Mouse (Mus musculus): ENCODE data around the gene Ass1.
A peak's percentile ranks its signal among the peaks of the same experiment; 100 is the strongest.

Ass1 gene

DNA sequence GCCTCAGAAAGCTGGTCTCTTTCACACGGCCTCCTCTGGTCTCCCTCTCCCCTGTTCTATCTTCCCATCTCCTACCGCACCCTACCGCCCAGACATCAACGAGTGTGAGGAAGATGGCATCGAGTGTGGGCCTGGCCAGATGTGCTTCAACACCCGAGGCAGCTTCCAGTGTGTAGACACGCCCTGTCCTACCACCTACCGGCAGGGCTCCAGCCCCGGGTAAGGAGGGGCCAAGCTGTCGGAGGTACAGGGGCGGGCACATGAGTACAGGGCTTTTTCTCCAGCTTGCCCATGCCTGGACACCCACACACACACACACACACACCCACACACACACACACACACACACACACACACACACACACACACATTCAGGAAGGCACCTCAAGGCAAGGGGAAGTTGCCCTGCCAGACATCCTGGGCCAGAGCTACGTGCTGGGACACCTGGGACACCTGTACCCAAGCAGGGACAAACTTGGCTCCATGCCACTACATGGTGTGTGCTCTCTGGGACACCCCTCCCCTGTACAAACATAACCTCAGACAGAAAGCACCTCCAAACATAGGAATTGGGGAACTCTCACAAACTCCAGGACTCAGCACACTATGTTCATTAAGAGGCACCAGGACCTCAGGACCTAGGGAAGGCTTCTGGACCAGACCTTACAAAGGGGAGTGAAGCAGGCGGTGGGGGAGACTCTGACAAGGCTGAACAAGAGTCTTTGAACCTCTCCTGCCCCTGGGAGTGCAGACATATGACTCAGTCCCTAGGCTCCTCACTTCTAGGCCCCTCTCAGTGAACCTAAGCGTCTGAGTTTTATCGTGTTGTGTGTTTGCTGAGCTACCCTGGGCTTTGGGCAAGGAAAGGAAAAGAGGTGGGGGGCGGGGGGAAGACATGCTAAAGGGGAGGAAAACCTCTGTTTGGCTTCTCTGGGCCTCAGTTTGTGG, 10.7 kb upstream of the Ass1 start:
- no peak for DNase-seq

DNA sequence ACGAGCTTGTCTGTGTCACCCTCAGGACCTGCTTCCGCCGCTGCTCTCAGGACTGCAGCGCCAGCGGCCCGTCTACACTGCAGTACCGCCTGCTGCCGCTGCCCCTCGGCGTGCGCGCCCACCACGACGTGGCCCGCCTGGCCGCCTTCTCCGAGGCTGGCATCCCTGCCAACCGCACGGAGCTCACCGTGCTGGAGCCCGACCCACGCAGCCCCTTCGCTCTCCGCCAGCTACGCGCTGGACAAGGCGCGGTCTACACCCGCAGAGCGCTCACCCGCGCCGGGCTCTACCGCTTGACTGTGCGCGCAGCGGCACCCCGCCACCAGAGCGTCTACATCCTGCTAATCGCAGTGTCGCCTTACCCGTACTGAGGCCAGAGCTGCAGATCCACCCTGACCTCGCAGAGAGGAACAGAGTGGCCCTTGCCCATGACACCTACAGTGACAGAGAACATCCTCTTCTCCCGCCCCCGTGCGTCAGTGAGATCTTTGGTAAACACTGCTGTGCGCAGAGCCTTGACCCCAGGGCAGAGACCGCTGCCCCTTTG, 9.9 kb upstream of the Ass1 start:
- peak; percentile 79 for DNase-seq

DNA sequence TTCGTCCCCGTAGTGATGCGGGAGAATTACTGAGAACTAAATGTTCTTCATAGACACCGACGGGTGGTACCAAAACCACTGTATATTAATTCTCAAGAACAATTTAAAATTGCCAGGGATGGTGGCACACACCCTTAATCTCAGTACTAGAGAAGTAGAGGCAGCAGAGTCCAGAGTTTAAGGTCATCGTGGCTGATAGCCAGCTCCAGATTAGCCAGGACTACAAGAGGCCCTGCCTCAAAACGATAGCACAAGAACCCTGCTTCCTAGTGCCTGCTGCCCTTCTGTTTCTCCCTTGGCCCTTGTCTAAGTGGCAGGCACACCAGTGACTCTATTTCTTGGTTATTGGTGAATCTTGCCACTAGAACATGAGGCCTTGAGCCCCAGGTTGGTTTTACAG, 9.1 kb upstream of the Ass1 start:
- no peak for DNase-seq

DNA sequence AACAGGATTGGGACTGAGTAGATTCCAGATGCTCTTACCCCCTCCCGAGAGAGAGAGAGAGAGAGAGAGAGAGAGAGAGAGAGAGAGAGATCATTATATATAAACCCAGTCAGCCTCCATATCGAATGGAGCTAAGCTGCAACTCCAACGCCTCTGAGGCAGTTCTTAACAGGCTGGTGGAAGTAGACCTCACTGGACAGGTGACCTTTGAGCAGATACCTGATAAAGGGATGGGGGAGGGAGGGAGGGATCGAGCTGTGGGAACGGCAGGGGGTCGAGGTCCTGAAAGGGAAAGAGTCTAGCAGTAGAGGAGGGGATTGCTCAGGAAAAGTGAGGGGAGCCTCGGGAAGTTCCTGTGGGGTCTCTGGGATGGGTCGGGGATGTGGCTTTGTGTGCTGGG, 8.0 kb upstream of the Ass1 start:
- DNase-seq, result no peak

DNA sequence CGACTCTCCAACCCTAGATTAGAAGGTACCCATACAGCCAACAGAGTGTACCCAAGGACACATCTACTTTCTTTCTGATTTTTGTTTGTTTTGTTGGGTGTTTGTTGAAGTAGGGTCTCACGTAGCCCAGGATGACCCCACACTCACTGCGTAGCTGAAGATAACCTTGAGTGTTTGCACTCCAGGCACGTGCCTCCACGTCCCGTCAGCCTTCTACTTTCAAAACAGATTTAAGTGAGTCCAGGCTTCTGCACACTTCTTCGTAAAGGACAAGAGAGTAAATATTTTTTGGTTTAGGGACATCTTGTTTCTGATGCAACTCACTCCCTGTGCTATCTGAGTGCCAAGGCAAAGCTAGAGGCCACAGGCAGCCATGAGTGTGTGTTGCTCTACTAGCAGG, 6.8 kb upstream of the Ass1 start:
- no peak for DNase-seq

DNA sequence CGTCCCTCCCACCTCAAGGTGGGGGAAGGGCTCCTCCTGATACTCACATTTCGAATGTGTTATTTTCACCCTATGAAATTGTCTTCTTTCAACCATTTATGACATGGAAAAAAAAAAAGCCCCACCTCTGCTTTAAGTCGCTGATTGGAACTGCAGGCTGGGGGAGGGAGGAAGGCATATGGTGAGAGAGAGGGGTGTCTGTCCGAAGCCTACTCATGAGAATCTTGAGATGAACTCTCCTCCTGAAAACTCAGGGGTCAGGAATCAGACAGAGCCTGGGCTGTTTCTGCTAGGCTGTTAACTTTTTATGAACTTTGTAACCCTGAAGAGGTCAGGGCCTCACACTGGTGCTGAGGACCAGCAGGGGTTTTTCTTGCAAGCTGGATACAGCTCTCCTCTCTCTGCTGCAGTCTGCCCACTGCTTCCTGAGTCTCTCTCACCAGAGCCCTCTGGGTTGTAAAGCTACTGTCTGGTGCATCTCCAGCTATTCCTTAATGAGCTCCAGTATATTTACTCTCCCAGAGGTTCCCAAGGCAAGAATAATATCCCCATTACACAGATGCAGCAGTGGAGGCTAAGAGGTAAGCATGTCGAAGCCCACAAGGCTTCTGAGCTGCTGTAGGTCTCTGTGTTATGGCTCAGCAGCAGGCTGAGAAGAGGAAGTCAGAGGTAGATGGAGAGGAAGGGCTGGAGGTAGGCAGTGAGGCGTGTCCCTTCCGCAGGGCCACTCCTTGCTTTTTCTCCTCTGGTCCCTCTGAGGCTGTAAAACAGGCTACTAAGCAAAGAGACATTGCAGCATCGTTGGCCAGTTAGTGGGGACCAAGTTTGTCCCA, 6.1 kb upstream of the Ass1 start:
- DNase-seq, result no peak

DNA sequence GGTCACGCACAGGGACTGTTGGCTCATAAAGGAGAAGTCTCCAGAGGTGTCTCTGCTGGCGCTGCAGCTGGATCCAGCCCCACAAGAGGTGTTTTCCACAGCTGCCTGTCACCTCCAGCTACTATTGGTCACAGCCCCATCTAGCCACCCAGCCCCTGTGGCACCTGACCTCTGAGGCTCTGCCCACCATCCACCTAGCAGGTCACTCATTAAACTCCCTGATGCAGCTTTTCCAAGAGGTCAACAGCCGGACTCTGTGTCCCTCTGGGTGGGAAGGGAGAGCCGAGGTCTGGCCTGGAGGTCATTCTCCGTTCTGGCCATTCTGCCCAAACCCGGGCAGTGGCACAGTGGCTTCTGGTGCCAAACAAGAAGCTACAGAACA, 5.5 kb upstream of the Ass1 start:
- no peak for DNase-seq

DNA sequence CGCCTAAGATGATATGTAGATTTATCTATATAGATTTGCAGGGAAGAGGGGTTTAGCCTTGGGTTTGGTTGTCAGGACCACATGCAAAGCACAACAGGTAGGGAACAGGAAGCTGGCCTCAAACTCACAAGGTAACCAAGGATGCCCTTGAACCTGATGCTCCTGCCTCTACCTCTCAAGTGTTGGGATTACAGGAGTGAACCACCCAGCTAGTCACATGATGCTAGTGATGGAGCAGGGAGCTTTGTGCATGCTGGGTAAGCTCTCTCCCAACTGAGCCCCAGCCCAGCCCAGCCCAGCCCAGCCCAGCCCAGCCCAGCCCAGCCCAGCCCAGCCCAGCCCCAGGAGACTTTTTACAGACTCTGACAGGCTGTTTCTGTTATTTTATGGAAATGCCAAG, 2.5 kb upstream of the Ass1 start:
- DNase-seq, result no peak

DNA sequence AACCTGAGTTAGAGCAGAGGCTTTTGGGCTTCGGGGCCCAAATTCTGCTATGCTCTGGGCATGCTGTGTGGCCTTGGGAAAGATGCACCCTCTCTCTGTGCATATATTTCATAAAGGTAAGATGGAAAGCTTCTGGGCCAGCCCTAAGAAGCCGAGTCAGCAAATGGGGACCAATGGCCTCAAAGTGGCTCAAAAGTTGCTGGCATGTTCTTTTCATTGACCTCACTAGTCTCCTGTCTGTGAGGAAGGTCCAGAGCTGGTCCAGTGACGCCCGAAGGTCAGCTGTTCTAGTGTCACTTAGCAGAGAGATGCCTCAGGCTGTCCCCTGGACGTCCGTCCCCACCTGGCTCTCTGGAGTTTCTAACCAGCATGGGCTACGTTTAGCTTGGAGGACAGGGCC, 1.1 kb upstream of the Ass1 start:
- no peak for DNase-seq

DNA sequence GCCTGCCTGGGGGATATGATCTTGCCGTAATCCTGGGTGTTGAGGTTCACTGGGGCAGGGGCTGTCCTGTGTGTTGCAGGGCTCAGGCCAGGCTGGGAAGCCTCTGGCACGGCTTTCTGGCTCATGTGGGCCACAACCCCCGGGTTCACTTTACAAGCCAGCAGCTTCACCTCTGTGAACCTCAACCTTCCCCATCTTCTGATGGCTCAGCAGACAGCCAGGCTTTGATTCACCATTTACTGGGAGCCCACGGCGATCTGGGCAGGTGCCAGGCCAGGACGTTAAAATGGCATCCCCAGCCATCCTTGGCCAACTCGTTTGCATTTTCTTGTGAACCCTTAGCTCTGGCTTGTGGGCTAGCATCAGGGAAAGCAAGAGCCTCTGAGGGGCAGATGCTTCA, 527 bp upstream of the Ass1 start:
- no peak for DNase-seq

DNA sequence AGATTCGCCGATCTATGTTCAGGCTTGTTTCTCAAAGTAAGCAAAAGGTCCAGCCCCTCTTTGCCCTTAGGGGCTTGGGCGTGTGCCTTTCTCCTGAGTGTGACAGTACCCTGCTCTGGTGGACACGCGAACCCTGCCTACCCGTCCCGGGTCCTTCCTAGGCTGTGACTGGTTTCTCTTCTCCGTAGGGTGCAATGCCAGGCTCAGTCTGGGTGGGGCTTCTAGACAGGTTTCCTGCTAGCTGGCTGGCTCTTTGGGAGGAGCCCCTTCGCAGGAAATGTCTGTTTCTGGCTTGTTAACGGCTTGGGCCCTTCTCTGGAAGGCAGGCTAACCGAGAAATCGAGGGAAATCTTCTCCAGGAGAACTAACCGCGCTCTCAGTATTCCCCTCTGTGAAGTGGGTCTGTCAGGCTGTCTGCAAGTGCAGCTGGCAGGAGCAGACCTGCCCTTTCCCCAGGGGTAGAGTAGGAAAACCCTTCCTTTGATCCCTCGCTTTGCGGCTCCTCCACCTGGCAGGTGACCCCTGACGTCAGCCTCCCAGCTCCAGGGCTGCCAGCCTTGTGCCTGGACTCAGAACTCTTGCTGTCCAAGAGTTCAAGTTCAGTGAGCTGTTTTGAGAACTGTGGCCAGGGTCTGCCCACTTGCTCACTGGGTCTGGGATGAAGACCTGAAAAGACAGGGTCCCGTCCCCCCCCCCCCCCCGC, 827 bp downstream of the Ass1 start:
- DNase-seq, result peak; percentile 62

DNA sequence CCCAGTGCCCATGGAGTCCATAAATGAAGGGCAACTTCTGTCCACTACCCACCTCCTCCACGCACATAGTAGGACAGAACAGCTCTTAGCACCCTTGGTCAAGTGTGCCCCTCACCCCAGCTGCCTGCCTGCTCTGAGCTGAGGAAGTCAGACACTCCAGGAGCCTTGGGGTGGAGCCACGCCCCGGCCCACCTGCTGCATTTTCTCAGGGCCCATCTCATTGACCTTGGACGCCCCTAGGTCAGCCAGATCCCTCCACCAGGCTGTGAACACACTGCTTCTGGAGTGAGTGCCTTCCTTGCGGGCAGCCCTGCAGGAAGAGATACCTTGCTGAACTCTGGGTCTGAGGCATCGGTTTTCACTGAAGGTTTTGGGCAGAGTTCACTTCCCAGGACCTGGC, 1.6 kb downstream of the Ass1 start:
- DNase-seq, result no peak

DNA sequence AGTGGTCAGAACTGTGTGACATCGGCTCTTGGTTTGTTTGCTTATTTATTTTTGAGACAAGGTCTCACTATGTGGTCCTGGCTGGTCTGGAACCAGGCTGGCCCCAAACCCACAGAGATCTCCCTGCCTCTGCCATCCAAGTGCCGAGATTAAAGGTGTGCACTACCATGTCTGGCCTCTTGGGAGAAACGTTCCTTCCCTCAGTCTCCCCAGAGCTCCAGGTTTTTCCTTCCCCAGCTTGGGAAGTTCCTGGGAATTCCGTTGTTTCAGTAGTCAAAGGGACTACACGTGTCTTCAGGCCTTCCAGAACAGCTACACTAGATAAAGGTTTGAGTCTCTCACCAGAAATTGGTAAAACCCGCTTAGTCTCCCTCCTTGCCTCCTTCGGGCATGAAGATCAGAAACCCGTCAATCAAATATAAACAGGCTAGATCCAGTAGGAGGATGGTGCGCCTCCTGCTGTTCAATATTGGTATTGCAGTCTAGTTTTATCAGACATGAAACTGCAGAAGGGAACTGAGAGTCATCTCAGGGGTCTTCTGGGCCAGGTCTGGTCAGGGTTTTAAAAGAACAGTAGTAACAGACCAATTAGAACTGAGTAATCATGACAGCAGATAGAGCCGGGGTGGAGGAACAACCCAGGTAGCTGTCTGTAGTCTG, 2.5 kb downstream of the Ass1 start:
- DNase-seq, result peak; percentile 61

DNA sequence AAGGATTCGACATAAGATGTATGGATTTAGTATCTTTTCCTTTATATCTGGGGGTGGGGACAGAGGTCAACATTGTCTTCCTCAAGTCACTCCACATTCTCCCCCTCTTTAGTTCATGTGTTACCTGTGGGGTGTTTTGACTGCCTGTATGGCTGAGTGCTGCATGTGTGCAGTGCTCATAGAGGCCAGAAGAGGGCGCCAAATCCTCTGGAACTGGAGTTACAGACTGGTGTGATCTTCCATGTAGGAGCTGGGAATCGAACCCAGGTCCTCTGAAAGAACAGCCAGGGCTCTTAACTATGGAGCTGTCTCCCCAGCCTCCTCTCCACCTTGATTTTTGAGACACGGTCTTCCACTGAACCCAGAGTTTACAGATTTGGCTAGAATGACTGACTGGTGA, 3.9 kb downstream of the Ass1 start:
- DNase-seq, result peak; percentile 49

DNA sequence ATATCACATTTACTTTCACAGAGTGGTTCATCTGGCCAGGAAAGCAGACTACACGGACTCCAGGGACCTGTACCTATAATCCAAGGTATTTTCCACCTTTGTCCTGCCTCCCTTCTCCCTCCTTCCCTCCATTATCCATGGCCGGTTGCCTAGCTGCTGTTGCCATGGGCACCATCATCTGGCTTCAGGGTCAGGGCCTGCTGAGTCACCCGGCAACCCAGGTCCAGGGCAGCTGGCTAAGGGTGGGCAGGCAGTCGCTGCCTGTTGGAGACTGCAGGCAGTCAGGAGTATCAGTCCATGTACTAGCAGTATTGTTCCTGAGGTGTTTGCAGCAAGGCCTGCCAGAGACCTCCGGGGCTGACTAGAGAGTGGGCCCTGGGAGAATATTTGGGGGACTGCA, 4.7 kb downstream of the Ass1 start:
- DNase-seq, result no peak

DNA sequence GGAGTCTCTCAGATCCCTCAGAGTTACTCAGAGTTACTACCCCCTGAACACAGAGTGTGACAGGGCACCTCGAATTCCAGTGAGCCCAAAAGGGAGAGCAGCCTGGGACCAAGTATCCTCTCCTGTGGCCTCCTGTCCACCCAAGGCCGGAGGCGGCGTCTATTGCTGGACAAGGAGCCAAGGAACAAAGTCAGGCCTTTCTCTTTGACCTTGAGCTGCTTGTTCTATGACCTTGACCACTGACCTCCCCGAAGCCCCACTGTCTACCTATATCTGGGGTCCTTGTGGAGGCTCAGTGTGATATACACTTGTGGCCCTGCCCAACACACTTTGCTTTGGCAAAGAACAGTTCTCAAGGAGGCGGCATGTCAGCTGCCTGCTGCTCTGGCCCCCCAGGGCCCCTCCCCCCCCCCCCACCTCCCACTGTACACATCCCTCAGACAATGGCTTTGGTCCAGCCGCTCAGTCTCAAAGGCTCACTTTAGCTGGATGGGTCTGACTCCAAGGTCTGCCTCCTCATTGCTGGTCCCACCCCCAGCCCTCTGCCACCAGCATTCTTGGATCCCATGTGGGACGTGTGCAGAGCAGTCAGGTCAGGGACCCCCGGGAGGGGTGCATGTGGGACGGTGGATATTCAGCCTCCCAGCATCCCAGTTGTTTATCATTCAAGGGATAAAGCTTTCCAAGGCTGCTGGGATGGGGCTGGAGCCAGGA, 6.3 kb downstream of the Ass1 start:
- DNase-seq, result no peak

DNA sequence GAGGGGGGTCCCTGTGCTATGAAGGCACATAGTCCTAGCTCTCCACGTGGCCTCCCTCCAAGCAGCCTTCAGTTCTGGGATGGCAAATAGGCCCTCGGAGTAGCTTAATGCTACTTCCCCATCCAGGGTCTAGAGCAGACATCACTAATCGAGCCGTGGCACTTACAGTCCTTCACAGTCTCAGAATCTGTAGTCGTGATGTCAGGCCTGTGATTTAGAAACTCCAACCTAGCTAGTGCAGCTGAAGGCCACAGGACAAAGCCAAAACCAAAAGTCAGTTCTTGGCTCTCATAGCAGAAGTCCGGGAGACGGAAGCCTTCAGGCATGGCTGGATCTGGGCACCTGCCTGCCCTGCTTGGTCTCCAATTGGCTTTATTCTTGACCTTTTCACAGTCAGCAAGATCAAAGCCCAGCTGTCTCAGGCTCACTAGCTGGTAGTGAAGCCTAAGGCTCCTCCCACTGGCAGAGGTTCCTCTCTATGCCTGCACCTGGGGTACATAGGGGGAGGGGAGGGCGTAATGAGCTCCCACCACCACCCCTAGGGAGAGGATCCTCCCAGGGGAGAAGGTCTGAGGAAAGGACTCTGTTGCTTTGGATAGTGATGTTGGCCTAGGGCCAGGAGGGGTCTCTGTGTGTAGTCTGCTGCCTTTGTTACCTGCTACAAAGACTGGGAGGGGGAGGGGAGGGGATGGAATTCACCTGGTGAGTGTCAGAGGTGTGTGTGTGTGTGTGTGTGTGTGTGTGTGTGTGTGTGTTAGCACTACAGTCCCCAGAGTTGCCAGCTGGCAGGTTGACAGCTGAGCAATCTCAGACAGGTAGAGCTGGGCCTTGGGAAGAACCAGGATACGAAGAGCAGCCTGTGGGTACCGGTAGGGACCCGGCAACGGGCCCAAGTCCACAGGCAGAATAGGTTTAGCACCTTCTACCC, 7.5 kb downstream of the Ass1 start:
- DNase-seq, result no peak

DNA sequence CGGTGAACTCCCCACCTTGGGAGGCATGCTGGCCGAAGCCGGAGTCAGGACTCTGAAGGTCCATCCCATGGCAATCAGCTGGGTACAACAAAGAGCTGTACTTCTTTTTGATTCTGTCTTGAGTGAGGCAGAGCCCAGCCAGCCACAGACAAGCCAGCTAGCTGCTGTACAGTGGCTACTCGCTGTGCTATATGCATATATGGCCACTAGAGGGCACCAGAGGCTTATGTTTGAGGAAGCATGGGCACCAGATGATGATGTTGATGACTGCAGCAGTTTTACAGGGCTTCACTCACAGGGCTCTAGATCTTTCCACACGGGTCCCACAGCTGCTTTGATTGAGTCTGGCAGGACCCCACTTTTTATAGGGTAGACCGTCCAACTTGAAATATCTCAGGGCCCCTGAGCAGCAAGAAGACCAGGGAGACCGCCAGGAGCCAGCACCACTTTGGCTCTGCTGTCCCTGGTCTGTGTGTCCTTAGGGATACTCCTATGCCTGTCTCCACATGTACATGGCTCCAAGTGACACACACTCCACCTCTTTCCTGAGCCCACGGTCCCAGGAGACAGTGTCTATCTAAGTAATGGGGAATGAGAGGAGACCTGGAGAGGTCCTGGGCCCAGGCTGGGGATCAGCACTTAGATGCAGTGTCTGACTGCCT, 13.0 kb downstream of the Ass1 start:
- DNase-seq, result peak; percentile 80

DNA sequence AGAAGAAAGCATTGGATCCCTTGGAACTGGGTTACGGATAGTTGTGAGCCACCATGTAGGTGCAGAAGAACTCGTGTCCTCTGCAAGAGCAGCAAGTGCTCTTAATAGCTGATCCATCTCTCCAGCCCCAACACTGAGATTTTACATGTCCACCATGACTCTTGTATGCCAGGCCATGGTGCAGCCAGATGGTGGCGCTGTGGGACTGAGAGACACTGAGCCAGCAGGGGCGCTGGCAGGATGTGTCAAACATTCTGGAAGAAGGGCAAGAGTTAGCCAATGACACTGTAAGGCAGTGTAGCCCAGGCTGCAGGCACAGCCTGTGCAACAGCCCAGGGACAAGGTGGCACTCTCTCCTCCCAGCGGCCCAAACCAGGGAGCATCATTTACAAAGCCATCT, 14.2 kb downstream of the Ass1 start:
- DNase-seq, result peak; percentile 63

DNA sequence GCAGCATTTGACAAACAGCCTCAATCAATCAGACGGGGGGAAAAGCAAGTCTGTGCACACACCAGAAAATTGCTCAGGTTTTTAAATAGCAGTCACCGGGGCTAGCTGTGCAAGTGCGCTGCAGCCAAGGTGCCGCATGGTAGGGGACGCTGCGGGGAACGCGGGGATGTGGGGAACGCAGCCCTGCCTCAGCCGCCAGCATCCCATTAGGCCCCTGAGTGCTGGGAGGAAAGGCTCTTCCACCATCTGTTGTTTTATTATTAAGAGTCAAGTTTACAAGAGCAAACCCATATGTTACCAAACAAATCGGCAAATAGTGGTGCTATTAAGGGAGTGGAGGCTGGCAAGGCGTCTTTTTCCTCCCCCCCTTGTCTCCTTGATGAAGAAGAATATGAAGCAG, 19.2 kb downstream of the Ass1 start:
- no peak for DNase-seq

All from thymus, postnatal 25 days (tissue).